In genomic region chr1:172711396-172711795, GRCm38 (mm10) we compare ENCODE assay signal across 23 mouse cellular contexts. TPM values are rescaled to one million over a fixed set of nuclear protein-coding genes. Genes with fewer than 3 reads are reported as not detected.
DNase-seq lines count a peak whose midpoint lies in the region; ATAC-seq and TF ChIP-seq lines count a peak whose summit lies in the region.
"Had no signal": no experiment of that assay in that cellular context is flagged by ENCODE, and none has a peak within 500 bp of the region (broad histone marks: within the 10 kb centered on the region; RNA-seq: fewer than 3 reads in every experiment).

No protein-coding gene starts in this region.

- TF ChIP-seq EP300 in heart, adult 2 months (IDR thresholded peaks at IDR 0.05; ENCODE audit: insufficient read depth, low read depth, low read length): no peak

- no peak for DNase-seq in heart, adult 2 months
- DNase-seq in heart, adult 8-10 months (ENCODE audit: low spot score): no peak
- DNase-seq in liver: no peak
- DNase-seq in ZHBTc4 (ENCODE audit: low read depth, low spot score): peak; percentile 8
- DNase-seq in lung, postnatal 10 days: peak; percentile 19
- DNase-seq in layer of hippocampus, postnatal 10 days (ENCODE audit: low spot score in 2 of 2): no peak
- DNase-seq: adrenal gland, postnatal 10 days; cerebellum, adult 8-10 months; forebrain, postnatal 0 days; gastrocnemius, postnatal 10 days; kidney, postnatal 25 days; liver, embryonic 13.5 days; thymus, postnatal 4 days had no signal

- no peak for TF ChIP-seq POLR2A in heart, adult 2 months (IDR thresholded peaks at IDR 0.05; ENCODE audit: insufficient read depth, low read depth, low read length)

- H3K4me2 ChIP-seq in liver, embryonic 16.5 days (ENCODE audit: low read depth, low read length): no peak overlapping the region
- H3K4me2 ChIP-seq: intestine, embryonic 15.5 days; liver, embryonic 13.5 days; neural tube, embryonic 12.5 days had no signal

- H3K79me2 ChIP-seq in heart, adult 2 months (replicated peaks; ENCODE audit: control insufficient read depth, insufficient read depth, low read length): no peaks in the 10 kb centered on the region

- H3K27me3 ChIP-seq in heart, adult 2 months (ENCODE audit: control insufficient read depth, insufficient read depth, low read length): no peaks in the 10 kb centered on the region
- no peaks in the 10 kb centered on the region for H3K27me3 ChIP-seq in liver, embryonic 16.5 days (ENCODE audit: control insufficient read depth, insufficient read depth, low read depth, low read length)
- H3K27me3 ChIP-seq: intestine, embryonic 15.5 days; liver, embryonic 13.5 days; megakaryocyte, embryonic 14.5 days; neural tube, embryonic 12.5 days had no signal

- no peak for TF ChIP-seq CTCF in heart, adult 2 months (IDR thresholded peaks at IDR 0.05)

- ATAC-seq in liver, embryonic 16.5 days (ENCODE audit: low read depth): 0 out of 2 replicates have a peak, but pooled peaks have one; percentile 16
- ATAC-seq in cerebellum, adult (ENCODE audit: insufficient number of reproducible peaks, low FRiP score, low TSS enrichment): no peak
- ATAC-seq: forebrain, postnatal 0 days; intestine, embryonic 15.5 days had no signal

- H3K4me3 ChIP-seq in heart, adult 2 months: no peak overlapping the region
- H3K4me3 ChIP-seq in liver, embryonic 16.5 days (ENCODE audit: low read depth, low read length): no peak overlapping the region
- H3K4me3 ChIP-seq: intestine, embryonic 15.5 days; liver, embryonic 13.5 days; megakaryocyte, embryonic 14.5 days; neural tube, embryonic 12.5 days had no signal

- no peaks in the 10 kb centered on the region for H3K9me3 ChIP-seq in liver, embryonic 16.5 days (replicated peaks; ENCODE audit: control insufficient read depth, low read length)
- H3K9me3 ChIP-seq: intestine, embryonic 15.5 days; liver, embryonic 13.5 days; megakaryocyte, embryonic 14.5 days; neural tube, embryonic 12.5 days had no signal

- H3K27ac ChIP-seq in heart, adult 2 months: peak overlapping the region; percentile 11; the same call in 1 of the 2 replicates
- H3K27ac ChIP-seq in liver, embryonic 16.5 days (ENCODE audit: low read length): no peak overlapping the region
- H3K27ac ChIP-seq: intestine, embryonic 15.5 days; liver, embryonic 13.5 days; neural tube, embryonic 12.5 days had no signal

- 23% methylated on average over 2 of the region's 2 CpGs for WGBS in heart, adult 2 months
- WGBS in liver, embryonic 16.5 days (ENCODE audit: insufficient replicate concordance): 25% methylated on average over 2 of the region's 2 CpGs

- no peaks in the 10 kb centered on the region for H3K4me1 ChIP-seq in heart, adult 2 months (ENCODE audit: control insufficient read depth, insufficient read depth, low read length)
- no peaks in the 10 kb centered on the region for H3K4me1 ChIP-seq in liver, embryonic 16.5 days (ENCODE audit: control insufficient read depth, low read depth, low read length)
- H3K4me1 ChIP-seq: intestine, embryonic 15.5 days; liver, embryonic 13.5 days; megakaryocyte, embryonic 14.5 days; neural tube, embryonic 12.5 days had no signal

- no peaks in the 10 kb centered on the region for H3K36me3 ChIP-seq in heart, adult 2 months (ENCODE audit: control insufficient read depth, insufficient read depth, low read length)
- no peaks in the 10 kb centered on the region for H3K36me3 ChIP-seq in liver, embryonic 16.5 days (ENCODE audit: control insufficient read depth, insufficient read depth)
- H3K36me3 ChIP-seq: intestine, embryonic 15.5 days; liver, embryonic 13.5 days; neural tube, embryonic 12.5 days had no signal

- intact Hi-C loops in heart, adult 2 months (cut with DNase I): no loop called here

- no peak overlapping the region for H3K9ac ChIP-seq in heart, adult 2 months (ENCODE audit: low read depth, low read length)
- no peak overlapping the region for H3K9ac ChIP-seq in liver, embryonic 16.5 days (ENCODE audit: low read depth, low read length)
- H3K9ac ChIP-seq: forebrain, postnatal 0 days; intestine, embryonic 15.5 days; liver, embryonic 13.5 days; neural tube, embryonic 12.5 days had no signal

RNA-seq across cellular contexts. Expression of gene Crp, which starts 13.5 kb away (rescaled TPM):
- not detected for total RNA-seq in heart, adult 2 months (2021)
- polyA plus RNA-seq in heart, adult 2 months (2012; rRNA removed): 0.44 TPM in 1 of 2 replicates, not detected in the other
- not detected for total RNA-seq in heart, adult 8-10 months (2022)
- 74.8 and 74.9 TPM in 2 replicates for polyA plus RNA-seq in liver, embryonic 16.5 days (2015; fragmentation: Nextera tagmentation; extraction: Ambion mirVana)
- total RNA-seq in layer of hippocampus, postnatal 10 days (2021): not detected
- total RNA-seq: layer of hippocampus, postnatal 14 days; left cerebral cortex, postnatal 25 days had no signal
- polyA plus RNA-seq: C2C12; cortical plate, adult 2 months; forebrain, postnatal 0 days; hindbrain, embryonic 11.5 days had no signal

Comparison
In these comparisons a context has a peak if more than half of its experiments do, and no peak if none do; other contexts are left out.
1. DNase-seq: peak in ZHBTc4 (single experiment) and lung, postnatal 10 days (single experiment); none in heart, adult 2 months (0 of 2), heart, adult 8-10 months (single experiment), liver (single experiment) and layer of hippocampus, postnatal 10 days (0 of 2).